In genomic region chr13:54403224-54404070, GRCm38 (mm10) we compare ENCODE assay signal across 10 mouse cellular contexts. TPM values are rescaled to one million over a fixed set of nuclear protein-coding genes. Genes with fewer than 3 reads are reported as not detected.
DNase-seq lines count a peak whose midpoint lies in the region; ATAC-seq and TF ChIP-seq lines count a peak whose summit lies in the region.
"Had no signal": no experiment of that assay in that cellular context is flagged by ENCODE, and none has a peak within 500 bp of the region (broad histone marks: within the 10 kb centered on the region; RNA-seq: fewer than 3 reads in every experiment).

No protein-coding gene starts in this region.

- H3K27ac ChIP-seq in cerebellum, adult 2 months (ENCODE audit: insufficient read depth, low read length): no peak overlapping the region
- H3K27ac ChIP-seq in limb, embryonic 12.5 days: peak overlapping the region; percentile 75
- no peak overlapping the region for H3K27ac ChIP-seq in limb, embryonic 10.5 days
- peak overlapping the region; percentile 68 for H3K27ac ChIP-seq in forebrain, embryonic 13.5 days

- TF ChIP-seq POLR2A in cerebellum, adult 2 months (IDR thresholded peaks at IDR 0.05; ENCODE audit: borderline replicate concordance, insufficient read depth, low read length): no peak

- peak; percentile 36 to 42 for DNase-seq in cerebellum, adult 2 months
- DNase-seq in cerebellum, adult 11 months: no peak
- no peak for DNase-seq in limb, embryonic 10.5 days (ENCODE audit: low spot score)
- peak; percentile 69 to 79 for DNase-seq in kidney, postnatal 36 days
- DNase-seq in adrenal gland, postnatal 4 days (ENCODE audit: low spot score in 2 of 2): no peak
- DNase-seq in spleen, postnatal 10 days (ENCODE audit: low spot score in 2 of 2): no peak
- DNase-seq: thymus, postnatal 4 days had no signal

- no peak overlapping the region for H3K9ac ChIP-seq in limb, embryonic 12.5 days (replicated peaks)
- no peak overlapping the region for H3K9ac ChIP-seq in forebrain, embryonic 13.5 days

- H3K9me3 ChIP-seq in limb, embryonic 12.5 days: no peaks in the 10 kb centered on the region
- no peaks in the 10 kb centered on the region for H3K9me3 ChIP-seq in limb, embryonic 10.5 days (replicated peaks)
- no peaks in the 10 kb centered on the region; the same call in 1 of the 2 replicates for H3K9me3 ChIP-seq in forebrain, embryonic 13.5 days (replicated peaks)

- no peak overlapping the region for H3K4me3 ChIP-seq in cerebellum, adult 2 months (replicated peaks; ENCODE audit: insufficient read depth, low read depth, low read length)
- H3K4me3 ChIP-seq in limb, embryonic 12.5 days (replicated peaks): no peak overlapping the region
- no peak overlapping the region for H3K4me3 ChIP-seq in limb, embryonic 10.5 days
- no peak overlapping the region for H3K4me3 ChIP-seq in forebrain, embryonic 13.5 days
- H3K4me3 ChIP-seq: myocyte had no signal

- H3K27me3 ChIP-seq in cerebellum, adult 2 months (ENCODE audit: control insufficient read depth, insufficient read depth, low read length): no peaks in the 10 kb centered on the region
- no peaks in the 10 kb centered on the region for H3K27me3 ChIP-seq in limb, embryonic 12.5 days
- H3K27me3 ChIP-seq in limb, embryonic 10.5 days (ENCODE audit: low read depth, poor library complexity, severe bottlenecking): no peaks in the 10 kb centered on the region
- no peaks in the 10 kb centered on the region for H3K27me3 ChIP-seq in forebrain, embryonic 13.5 days

- no peak overlapping the region for H3K4me2 ChIP-seq in limb, embryonic 12.5 days
- H3K4me2 ChIP-seq in forebrain, embryonic 13.5 days: peak overlapping the region; percentile 18; the same call in 1 of the 2 replicates

- WGBS in cerebellum, adult 2 months: 29% methylated on average over 17 of the region's 17 CpGs
- WGBS in limb, embryonic 12.5 days: 54% methylated on average over 17 of the region's 17 CpGs
- 76% methylated on average over 17 of the region's 17 CpGs for WGBS in limb, embryonic 10.5 days
- 30% methylated on average over 17 of the region's 17 CpGs for WGBS in forebrain, embryonic 13.5 days

- H3K4me1 ChIP-seq in cerebellum, adult 2 months (ENCODE audit: control insufficient read depth, insufficient read depth, low read length): no peaks in the 10 kb centered on the region; the same call in 1 of the 2 replicates
- H3K4me1 ChIP-seq in limb, embryonic 12.5 days (replicated peaks): peaks cover 12% of the 10 kb centered on the region
- H3K4me1 ChIP-seq in limb, embryonic 10.5 days: peaks cover 19% of the 10 kb centered on the region
- peaks cover 32% of the 10 kb centered on the region for H3K4me1 ChIP-seq in forebrain, embryonic 13.5 days

- H3K36me3 ChIP-seq in limb, embryonic 12.5 days: no peaks in the 10 kb centered on the region
- no peaks in the 10 kb centered on the region for H3K36me3 ChIP-seq in limb, embryonic 10.5 days
- no peaks in the 10 kb centered on the region for H3K36me3 ChIP-seq in forebrain, embryonic 13.5 days (ENCODE audit: poor library complexity, severe bottlenecking)

- TF ChIP-seq CTCF in cerebellum, adult 2 months (IDR thresholded peaks at IDR 0.05; ENCODE audit: borderline replicate concordance, insufficient read depth, low read depth, low read length): no peak

- ATAC-seq in limb, embryonic 12.5 days (ENCODE audit: insufficient number of reproducible peaks, insufficient read depth, low FRiP score, low TSS enrichment, low read depth): no peak
- no peak for ATAC-seq in forebrain, embryonic 13.5 days

RNA-seq across cellular contexts. Expression of gene Cplx2, which starts 32.3 kb away (rescaled TPM):
- polyA plus RNA-seq in cerebellum, adult 2 months (2012; rRNA removed): 361 and 392 TPM in 2 replicates
- 3.0 and 3.1 TPM in 2 replicates for polyA plus RNA-seq in limb, embryonic 12.5 days (2016; fragmentation: Nextera tagmentation; extraction: Ambion mirVana)
- polyA plus RNA-seq in limb, embryonic 10.5 days (2016; fragmentation: Nextera tagmentation; extraction: Ambion mirVana): 2.5 and 3.5 TPM in 2 replicates
- polyA plus RNA-seq in forebrain, embryonic 13.5 days (2015; fragmentation: Nextera tagmentation; extraction: Ambion mirVana): 20.0 and 22.8 TPM in 2 replicates
- total RNA-seq in adrenal gland, postnatal 4 days (2021): 10 to 100 TPM; 46.3 to 50.4 TPM

Comparison
In these comparisons a context has a peak if more than half of its experiments do, and no peak if none do; other contexts are left out.
1. DNase-seq: peak in cerebellum, adult 2 months (2 of 2) and kidney, postnatal 36 days (2 of 2); none in cerebellum, adult 11 months (single experiment), limb, embryonic 10.5 days (single experiment), adrenal gland, postnatal 4 days (0 of 2) and spleen, postnatal 10 days (0 of 2).
2. H3K27ac ChIP-seq: peak in limb, embryonic 12.5 days (single experiment) and forebrain, embryonic 13.5 days (single experiment); none in cerebellum, adult 2 months (single experiment) and limb, embryonic 10.5 days (single experiment).
3. RNA of gene Cplx2, which starts 32.3 kb away (polyA plus RNA-seq): 361 to 392 TPM in cerebellum, adult 2 months; 20.0 to 22.8 TPM in forebrain, embryonic 13.5 days, 2.5 to 3.5 TPM in limb, embryonic 10.5 days and 3.0 to 3.1 TPM in limb, embryonic 12.5 days; every median in the first group is over 10 times any median in the second.